Mouse (Mus musculus): Measurements from ENCODE around the gene Pjvk.

DNA sequence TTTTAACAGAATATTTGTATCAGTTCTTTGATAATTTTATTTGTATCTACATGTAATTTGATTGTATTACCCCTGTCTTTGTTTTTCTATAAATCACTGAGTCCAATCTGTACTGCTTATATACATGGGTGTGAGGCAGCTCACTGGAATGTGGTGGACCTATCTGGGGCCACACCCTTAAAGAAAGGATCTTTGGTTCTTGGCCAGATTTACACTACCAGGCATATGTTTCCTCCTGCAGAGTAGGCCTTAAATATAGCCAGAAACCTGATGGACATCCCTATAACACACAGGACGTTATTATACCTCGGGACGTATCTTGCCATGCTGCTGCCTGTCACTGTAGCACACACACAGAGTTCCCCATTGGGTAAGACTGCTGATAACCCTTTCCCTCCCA, 36.3 kb upstream of the Pjvk start:
- TF ChIP-seq CTCF (IDR thresholded peaks at IDR 0.05; ENCODE audit: insufficient read depth, low read length) (no peak), POLR2A (IDR thresholded peaks at IDR 0.05; ENCODE audit: borderline replicate concordance, extremely low read depth, low read depth, low read length) (no peak)

All from lung, adult 2 months (tissue).